Mouse (Mus musculus) liver, embryonic 12.5 days (tissue): ENCODE data around the gene Ankrd66. TPM values are rescaled to one million over a fixed set of nuclear protein-coding genes. Genes with fewer than 3 reads are reported as not detected.
"Not testable (repeated sequence)": the region's sequence is repeated elsewhere in the genome, so short reads cannot be mapped to it uniquely, and the experiment has no call there.

ENCODE experiments used
- ATAC-seq: fragments of 200-750 bp; cut with Nextera tagmentation; 2 replicates; pipeline ENCODE4 v1.8.0; 2017; ENCODE audit warnings: moderate number of reproducible peaks, mild to moderate bottlenecking, moderate library complexity
- H3K27ac ChIP-seq: fragments of 300-500 bp; sonication (generic); 2 replicates; pipeline ENCODE4 v1.5.1; 2016; ENCODE audit warnings: mild to moderate bottlenecking
- H3K27me3 ChIP-seq: fragments of 300-500 bp; sonication (generic); replicated peaks from 2 replicates; pipeline ENCODE4 v1.6.1; 2016; ENCODE audit warnings: mild to moderate bottlenecking, moderate library complexity
- H3K36me3 ChIP-seq: fragments of 300-500 bp; sonication (generic); 2 replicates; pipeline ENCODE4 v1.6.1; 2016; ENCODE audit warnings: mild to moderate bottlenecking, moderate library complexity
- H3K4me1 ChIP-seq: fragments of 300-500 bp; sonication (generic); 2 replicates; pipeline ENCODE4 v1.6.1; 2016
- H3K4me2 ChIP-seq: fragments of 300-500 bp; sonication (generic); 2 replicates; pipeline ENCODE4 v1.6.1; 2016; ENCODE audit warnings: mild to moderate bottlenecking, moderate library complexity
- H3K4me3 ChIP-seq: fragments of 300-500 bp; sonication (generic); 2 replicates; pipeline ENCODE4 v1.5.1; 2016; ENCODE audit warnings: mild to moderate bottlenecking, moderate library complexity
- H3K9ac ChIP-seq: fragments of 300-500 bp; sonication (generic); 2 replicates; pipeline ENCODE4 v1.6.1; 2016; ENCODE audit warnings: mild to moderate bottlenecking, moderate library complexity
- H3K9me3 ChIP-seq: fragments of 300-500 bp; sonication (generic); replicated peaks from 2 replicates; pipeline ENCODE4 v1.6.1; 2016; ENCODE audit warnings: mild to moderate bottlenecking, moderate library complexity
- WGBS: fragments of 180-500 bp; shearing (Covaris S2); methylation state at CpG from one replicate; pipeline ENCODE4 v1.1.7; 2016; ENCODE audit not compliant: insufficient replicate concordance; 5-methylcytosine and 5-hydroxymethylcytosine counted together
- polyA plus RNA-seq: library from polyadenylated mRNA; unstranded; fragments of >200 nt; fragmentation: Nextera tagmentation; extraction: Ambion mirVana; gene quantifications from 2 replicates; pipeline ENCODE4 v1.2.1, GENCODE M21; 2016

The Ankrd66 gene
- polyA plus RNA-seq, 1 experiment from 2014 or later = not detected

DNA sequence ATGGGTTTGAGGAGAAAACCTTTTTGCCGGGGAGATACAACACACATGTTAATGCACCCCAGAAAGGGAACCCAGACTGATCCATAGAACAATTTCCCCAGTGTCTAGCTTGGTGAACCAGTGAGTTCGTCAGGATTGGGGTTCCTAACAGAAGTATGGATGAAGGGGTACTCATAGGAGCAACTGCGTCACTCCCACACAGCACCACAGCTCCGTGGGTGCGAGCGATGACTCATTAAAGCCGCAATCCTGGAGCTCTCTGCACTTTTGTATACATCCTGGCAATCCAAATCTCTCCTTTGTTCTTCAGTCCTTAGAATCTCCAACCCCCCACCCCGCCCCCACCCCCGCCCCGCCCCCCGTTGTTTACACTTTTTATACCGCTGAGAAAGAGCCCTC, 24.2 kb upstream of the Ankrd66 start:
- Histone ChIP-seq H3K36me3 (no peaks in the 10 kb centered on the region), H3K27me3 (0 out of 2 replicates have a peak, but pooled peaks cover 13% of the 10 kb centered on the region), H3K4me1 (peaks cover 8% of the 10 kb centered on the region), H3K9me3 (no peaks in the 10 kb centered on the region), H3K4me2 (peak overlapping the region; percentile 67), H3K27ac (no peak overlapping the region), H3K9ac (no peak overlapping the region), H3K4me3 (peak overlapping the region; percentile 46)
- ATAC-seq = no peak
- WGBS = 23% methylated on average over 12 of the region's 12 CpGs

- no peak for ATAC-seq
Measured at GRCm38 (mm10) chr17:43563192-43563987, 20.0 kb upstream of the Ankrd66 start.

DNA sequence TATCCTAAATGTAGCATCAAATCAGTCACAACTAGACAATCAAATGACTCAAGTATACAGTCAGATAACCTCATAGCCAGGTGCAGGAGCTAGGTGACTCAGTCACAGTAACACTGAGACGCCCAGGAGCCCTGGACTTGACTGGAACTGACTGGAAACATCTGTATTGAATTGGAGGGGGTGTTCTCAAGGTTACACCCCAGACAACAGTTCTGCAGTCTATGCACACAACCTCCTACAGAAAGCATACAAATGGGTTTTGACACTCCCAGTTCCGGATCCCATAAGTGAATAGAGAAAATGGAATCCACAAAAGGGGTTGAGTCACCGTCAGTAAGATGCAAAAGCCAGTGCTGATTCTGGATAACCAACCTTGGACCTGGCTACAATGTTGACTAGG, 15.2 kb upstream of the Ankrd66 start:
- 62% methylated on average over 3 of the region's 3 CpGs for WGBS
- no peaks in the 10 kb centered on the region for H3K36me3 ChIP-seq
- H3K27ac ChIP-seq = no peak overlapping the region
- no peaks in the 10 kb centered on the region for H3K27me3 ChIP-seq
- ATAC-seq = no peak
- H3K4me3 ChIP-seq = no peak overlapping the region
- H3K4me2 ChIP-seq = no peak overlapping the region
- peaks cover 11% of the 10 kb centered on the region; the same call in 1 of the 2 replicates for H3K4me1 ChIP-seq
- H3K9me3 ChIP-seq = no peaks in the 10 kb centered on the region
- H3K9ac ChIP-seq = no peak overlapping the region

More at GRCm38 (mm10) chr17:43563192-43563987, 20.0 kb upstream of the Ankrd66 start:
- no peaks in the 10 kb centered on the region for H3K9me3 ChIP-seq
- H3K9ac ChIP-seq = no peak overlapping the region
- no peak overlapping the region for H3K4me3 ChIP-seq
- H3K27me3 ChIP-seq = 0 out of 2 replicates have a peak, but pooled peaks cover 10% of the 10 kb centered on the region
- peaks cover 3% of the 10 kb centered on the region; the same call in 1 of the 2 replicates for H3K4me1 ChIP-seq
- H3K27ac ChIP-seq = no peak overlapping the region
- H3K4me2 ChIP-seq = no peak overlapping the region
- no peaks in the 10 kb centered on the region for H3K36me3 ChIP-seq
- 70% methylated on average over 7 of the region's 7 CpGs for whole genome bisulfite sequencing

DNA sequence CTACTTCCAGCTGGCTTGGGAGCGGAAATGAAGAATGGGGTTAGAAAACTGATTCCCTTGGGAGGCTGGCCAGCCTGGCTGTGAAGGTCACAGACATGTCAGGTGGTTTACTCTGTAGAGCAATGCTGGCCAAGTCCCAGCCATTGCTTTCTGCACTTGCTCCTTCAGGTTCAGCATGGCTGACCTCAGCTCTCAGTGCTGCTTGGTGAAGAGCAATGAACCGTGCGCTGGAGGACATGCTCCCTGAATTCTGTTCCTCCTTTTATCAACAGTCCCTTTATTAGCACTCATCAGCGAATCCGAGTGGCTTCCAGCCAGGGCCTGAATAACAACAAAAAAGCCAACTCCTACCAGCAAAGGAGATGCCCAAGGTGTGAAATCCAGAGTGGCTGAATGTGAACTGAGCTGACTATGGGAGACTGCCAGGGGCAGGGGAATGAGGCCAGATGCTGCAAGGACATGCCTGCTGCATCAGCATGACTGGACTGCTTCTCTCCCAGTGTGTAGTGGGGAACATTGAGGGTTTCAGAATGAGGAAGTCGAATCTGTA, 14.2 kb upstream of the Ankrd66 start:
- Histone ChIP-seq H3K4me1 (peaks cover 11% of the 10 kb centered on the region; the same call in 1 of the 2 replicates), H3K36me3 (no peaks in the 10 kb centered on the region), H3K9me3 (no peaks in the 10 kb centered on the region), H3K27me3 (no peaks in the 10 kb centered on the region), H3K9ac (no peak overlapping the region), H3K4me2 (no peak overlapping the region), H3K27ac (no peak overlapping the region), H3K4me3 (no peak overlapping the region)
- WGBS = 59% methylated on average over 6 of the region's 6 CpGs
- no peak for ATAC-seq

DNA sequence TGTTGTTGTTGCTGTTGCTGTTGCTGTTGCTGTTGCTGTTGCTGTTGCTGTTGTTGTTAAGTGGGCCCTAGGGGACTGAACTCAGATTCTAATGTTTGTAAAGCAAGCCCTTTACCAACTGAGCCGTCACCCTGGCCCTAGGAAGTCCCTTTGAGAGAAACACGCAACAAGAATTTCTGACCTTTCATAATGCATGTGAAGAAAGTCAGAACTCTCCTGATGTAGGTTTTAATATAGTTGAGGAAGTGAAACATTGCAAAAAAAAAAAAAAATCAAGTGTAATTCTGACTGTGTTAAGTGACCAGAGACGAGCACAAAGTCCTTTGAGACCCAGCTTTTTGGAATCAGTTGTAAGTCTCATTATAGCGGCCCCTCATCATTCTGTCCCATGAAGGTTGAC, 13.7 kb upstream of the Ankrd66 start:
- no peaks in the 10 kb centered on the region for H3K36me3 ChIP-seq
- H3K27me3 ChIP-seq = no peaks in the 10 kb centered on the region
- H3K9ac ChIP-seq = no peak overlapping the region
- no peak overlapping the region for H3K4me3 ChIP-seq
- peaks cover 11% of the 10 kb centered on the region; the same call in 1 of the 2 replicates for H3K4me1 ChIP-seq
- 73% methylated on average over 4 of the region's 4 CpGs for WGBS
- H3K4me2 ChIP-seq = no peak overlapping the region
- ATAC-seq = no peak
- no peak overlapping the region for H3K27ac ChIP-seq
- no peaks in the 10 kb centered on the region for H3K9me3 ChIP-seq

GRCm38 (mm10) chr17:43554516-43555403, 11.3 kb upstream of the Ankrd66 start:
- ATAC-seq = no peak

GRCm38 (mm10) chr17:43551122-43551630, 7.7 kb upstream of the Ankrd66 start:
- Histone ChIP-seq H3K27ac (no peak overlapping the region), H3K4me1 (peaks cover 11% of the 10 kb centered on the region; the same call in 1 of the 2 replicates), H3K9me3 (no peaks in the 10 kb centered on the region), H3K27me3 (no peaks in the 10 kb centered on the region), H3K4me3 (no peak overlapping the region), H3K36me3 (no peaks in the 10 kb centered on the region), H3K4me2 (no peak overlapping the region), H3K9ac (no peak overlapping the region)
- 61% methylated on average over 3 of the region's 3 CpGs for WGBS
- no peak for ATAC-seq

More at GRCm38 (mm10) chr17:43554516-43555403, 11.3 kb upstream of the Ankrd66 start:
- Histone ChIP-seq H3K4me3 (no peak overlapping the region), H3K9ac (no peak overlapping the region), H3K27me3 (no peaks in the 10 kb centered on the region), H3K9me3 (no peaks in the 10 kb centered on the region), H3K36me3 (no peaks in the 10 kb centered on the region), H3K4me2 (no peak overlapping the region), H3K27ac (no peak overlapping the region), H3K4me1 (peaks cover 11% of the 10 kb centered on the region; the same call in 1 of the 2 replicates)
- WGBS = 26% methylated on average over 12 of the region's 12 CpGs

DNA sequence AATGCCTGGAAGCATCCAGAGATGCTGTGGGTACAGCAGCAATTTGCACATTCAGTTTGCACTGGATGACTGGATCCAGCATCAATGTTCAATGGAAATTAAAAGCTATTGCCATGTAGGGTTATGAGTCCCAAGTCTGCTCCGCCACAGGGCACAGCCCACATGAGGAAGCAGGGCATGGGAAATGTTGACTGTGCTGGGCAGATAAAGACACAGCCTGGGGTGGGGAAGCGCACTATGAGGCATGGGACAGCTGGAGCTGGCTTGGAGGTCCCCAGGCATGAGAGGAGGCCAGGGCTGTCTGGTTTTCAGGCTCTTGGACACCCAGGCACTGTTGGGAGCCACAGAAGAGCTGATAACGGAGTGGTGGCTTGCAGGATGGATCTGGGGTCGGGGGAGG, 601 bp upstream of the Ankrd66 start:
- H3K9me3 ChIP-seq = no peaks in the 10 kb centered on the region
- ATAC-seq = no peak
- no peaks in the 10 kb centered on the region for H3K4me1 ChIP-seq
- H3K27me3 ChIP-seq = no peaks in the 10 kb centered on the region
- no peak overlapping the region for H3K27ac ChIP-seq
- no peaks in the 10 kb centered on the region for H3K36me3 ChIP-seq
- H3K4me2 ChIP-seq = no peak overlapping the region
- H3K4me3 ChIP-seq = no peak overlapping the region
- WGBS = 36% methylated on average over 4 of the region's 4 CpGs
- H3K9ac ChIP-seq = no peak overlapping the region

GRCm38 (mm10) chr17:43538767-43539166, 4.7 kb downstream of the Ankrd66 start:
- no peaks in the 10 kb centered on the region for H3K27me3 ChIP-seq
- no peak for ATAC-seq

DNA sequence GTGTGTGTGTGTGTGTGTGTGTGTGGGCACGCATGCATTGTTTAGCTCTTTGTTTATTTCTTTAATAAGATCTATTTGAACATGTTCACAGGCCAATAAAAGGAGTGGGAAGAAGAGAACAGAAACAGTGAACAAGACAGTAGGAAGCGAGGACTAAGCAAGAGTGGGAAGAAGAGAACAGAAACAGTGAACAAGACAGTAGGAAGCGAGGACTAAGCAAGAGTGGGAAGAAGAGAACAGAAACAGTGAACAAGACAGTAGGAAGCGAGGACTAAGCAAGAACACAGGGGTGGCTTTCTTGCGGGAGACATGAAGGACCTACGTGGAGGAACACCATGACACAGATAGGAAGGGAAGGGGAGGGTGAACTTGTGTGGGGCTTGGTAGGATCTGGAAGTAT, 6.6 kb downstream of the Ankrd66 start:
- not testable (repeated sequence) for H3K27ac ChIP-seq, H3K9ac ChIP-seq, H3K4me1 ChIP-seq, ATAC-seq, H3K27me3 ChIP-seq, H3K36me3 ChIP-seq, H3K4me3 ChIP-seq, H3K9me3 ChIP-seq, H3K4me2 ChIP-seq
- WGBS = 69% methylated on average over 6 of the region's 6 CpGs

More at GRCm38 (mm10) chr17:43538767-43539166, 4.7 kb downstream of the Ankrd66 start:
- H3K4me1 ChIP-seq = no peaks in the 10 kb centered on the region
- no peaks in the 10 kb centered on the region for H3K9me3 ChIP-seq
- no peak overlapping the region for H3K4me3 ChIP-seq
- H3K4me2 ChIP-seq = no peak overlapping the region
- H3K27ac ChIP-seq = no peak overlapping the region
- no peak overlapping the region for H3K9ac ChIP-seq
- no peaks in the 10 kb centered on the region for H3K36me3 ChIP-seq
- 66% methylated on average over 3 of the region's 3 CpGs for WGBS

- no peak overlapping the region for H3K27ac ChIP-seq
- peak overlapping the region; percentile 40 for H3K4me2 ChIP-seq
- H3K9me3 ChIP-seq = no peaks in the 10 kb centered on the region
- whole genome bisulfite sequencing = 20% methylated on average over 23 of the region's 23 CpGs
- no peak for ATAC-seq
- no peaks in the 10 kb centered on the region for H3K4me1 ChIP-seq
- no peak overlapping the region for H3K9ac ChIP-seq
- H3K27me3 ChIP-seq = no peaks in the 10 kb centered on the region
- 0 out of 2 replicates have a peak overlapping the region, but pooled peaks have one; percentile 4 for H3K4me3 ChIP-seq
- no peaks in the 10 kb centered on the region for H3K36me3 ChIP-seq
Measured at GRCm38 (mm10) chr17:43534362-43535222, 8.8 kb downstream of the Ankrd66 start.
